Mouse (Mus musculus) cortical plate, adult 2 months (tissue): ENCODE measurements at regions not wholly inside any gene's neighbourhood (a gene's known extent, or its start where the extent isn't known, plus 50 kb on each side); places are given as distances from the start of the nearest gene placed in this dataset.

Source experiments
- H3K27ac ChIP-seq: fragments of 200-500 bp; 2 replicates; pipeline ENCODE4 v1.5.1; 2012; ENCODE audit warnings: low read length, control low read depth, inconsistent platforms; ENCODE audit not compliant: insufficient read depth
- H3K4me1 ChIP-seq: fragments of 200-500 bp; 2 replicates; pipeline ENCODE4 v1.6.1; 2011; ENCODE audit warnings: low read length; ENCODE audit not compliant: control insufficient read depth, insufficient read depth
- H3K4me3 ChIP-seq: fragments of 200-500 bp; 2 replicates; pipeline ENCODE4 v1.5.1; 2011; ENCODE audit warnings: mild to moderate bottlenecking, low read length, control low read depth; ENCODE audit not compliant: insufficient read depth
- CTCF ChIP-seq: fragments of 200-500 bp; IDR thresholded peaks from 2 replicates; pipeline ENCODE4 v1.5.1; 2011; ENCODE audit warnings: mild to moderate bottlenecking, control low read depth, low read length; ENCODE audit not compliant: insufficient read depth; ENCODE audit errors: extremely low read depth
- POLR2A ChIP-seq: fragments of 200-500 bp; IDR thresholded peaks from 2 replicates; pipeline ENCODE4 v1.6.1; 2011; ENCODE audit warnings: mild to moderate bottlenecking, low read length, control low read depth; ENCODE audit not compliant: insufficient read depth; ENCODE audit errors: extremely low read depth

GRCm38 (mm10) chr16:25087741-25088648 lies 198.6 kb upstream of the Tprg start:
- H3K4me3 ChIP-seq: no peak overlapping the region
- TF ChIP-seq CTCF (no peak), POLR2A (no peak)
- H3K4me1 ChIP-seq: no peaks in the 10 kb centered on the region
- no peak overlapping the region for H3K27ac ChIP-seq

DNA sequence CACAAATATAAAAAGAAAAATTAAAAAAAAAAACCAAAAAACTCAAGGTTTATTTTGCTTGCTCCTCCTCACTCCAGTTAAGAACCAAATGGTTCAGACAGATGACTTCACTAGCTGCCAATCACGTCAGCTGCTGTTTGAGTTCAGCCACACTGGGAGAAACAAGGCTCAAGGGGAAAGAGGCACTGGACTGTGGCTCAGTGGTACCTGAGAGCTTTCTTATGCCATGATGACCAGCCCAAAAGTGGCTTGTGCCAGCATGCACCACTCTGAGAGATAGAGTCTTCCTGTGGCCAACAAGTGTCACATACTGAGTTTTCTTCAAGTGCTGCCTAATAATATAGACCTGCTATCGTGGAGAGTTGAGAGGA lies 198.0 kb upstream of the Tprg start:
- no peak for TF ChIP-seq CTCF
- TF ChIP-seq POLR2A: no peak

DNA sequence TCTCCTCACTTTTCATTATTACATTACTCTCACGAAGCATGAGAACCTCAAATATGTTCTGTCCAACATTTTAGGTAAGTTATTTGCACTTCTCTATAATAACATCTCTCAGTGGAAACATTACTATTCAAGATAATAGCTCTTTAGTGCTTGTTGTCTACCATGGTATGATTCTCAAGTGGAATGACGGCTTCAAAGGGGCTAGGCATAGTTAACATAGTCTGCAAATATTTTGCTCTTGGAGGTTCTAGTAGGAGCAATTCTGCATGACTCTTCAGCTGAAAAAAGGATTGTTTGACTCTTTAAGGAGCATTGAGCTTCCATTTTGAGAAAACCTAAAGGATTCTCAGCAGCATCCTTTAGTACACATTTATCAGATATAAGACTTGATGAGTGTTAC lies 182.5 kb upstream of the Tprg start:
- H3K4me1 ChIP-seq: no peaks in the 10 kb centered on the region
- no peak overlapping the region for H3K4me3 ChIP-seq
- no peak overlapping the region for H3K27ac ChIP-seq
- TF ChIP-seq POLR2A: no peak
- TF ChIP-seq CTCF: no peak

More for the DNA sequence above, 198.0 kb upstream of the Tprg start:
- Histone ChIP-seq H3K4me3 (no peak overlapping the region), H3K27ac (no peak overlapping the region), H3K4me1 (no peaks in the 10 kb centered on the region)

DNA sequence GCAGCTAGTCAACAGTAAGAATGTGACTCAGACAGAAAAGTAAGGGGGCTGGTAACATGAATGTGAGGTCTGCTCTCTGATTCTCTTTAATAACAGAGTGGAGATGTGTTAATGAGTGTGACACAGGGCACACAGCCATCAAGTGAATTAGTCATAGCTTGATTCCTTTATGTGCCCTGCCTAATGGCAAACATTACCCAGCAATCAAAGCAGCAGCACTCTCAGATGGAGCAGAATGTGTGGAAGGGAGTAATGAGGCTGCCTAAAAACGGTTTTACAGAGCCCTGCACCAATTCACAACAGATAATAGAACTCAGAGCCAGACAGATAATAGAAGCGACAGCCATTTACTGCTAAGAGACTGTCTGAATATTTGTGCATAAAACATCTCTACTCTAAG lies 182.0 kb upstream of the Tprg start:
- Histone ChIP-seq H3K4me3 (no peak overlapping the region), H3K27ac (no peak overlapping the region), H3K4me1 (no peaks in the 10 kb centered on the region)
- no peak for TF ChIP-seq POLR2A

DNA sequence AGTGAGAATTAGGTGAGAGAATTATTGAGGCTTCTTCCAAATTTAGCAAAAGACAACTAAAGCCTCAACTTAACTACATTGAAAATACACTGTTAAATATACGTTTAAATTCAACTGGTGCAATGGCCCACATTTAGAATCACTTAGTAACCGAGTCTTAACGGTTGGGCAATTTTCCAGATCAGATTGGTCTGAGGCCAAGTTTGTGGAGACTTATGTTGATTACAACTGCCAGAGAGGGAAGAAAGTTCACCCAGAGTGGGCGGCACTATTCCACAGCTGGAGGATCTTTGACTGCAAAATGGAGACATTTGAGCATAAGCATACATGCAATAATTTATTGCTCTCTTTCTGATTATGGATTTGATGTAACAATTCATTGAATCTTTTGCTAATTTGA lies 146.5 kb upstream of the Tprg start:
- Histone ChIP-seq H3K4me3 (no peak overlapping the region), H3K4me1 (no peaks in the 10 kb centered on the region), H3K27ac (no peak overlapping the region)
- TF ChIP-seq CTCF: no peak
- TF ChIP-seq POLR2A: no peak

GRCm38 (mm10) chr16:25147486-25147885 lies 139.1 kb upstream of the Tprg start:
- Histone ChIP-seq H3K4me3 (no peak overlapping the region), H3K27ac (no peak overlapping the region), H3K4me1 (no peaks in the 10 kb centered on the region)
- TF ChIP-seq POLR2A: no peak
- TF ChIP-seq CTCF: no peak

- Histone ChIP-seq H3K4me3 (no peak overlapping the region), H3K4me1 (no peaks in the 10 kb centered on the region), H3K27ac (no peak overlapping the region)
- TF ChIP-seq CTCF (no peak), POLR2A (no peak)
Observed at GRCm38 (mm10) chr16:25149186-25149585, 137.4 kb upstream of the Tprg start.

DNA sequence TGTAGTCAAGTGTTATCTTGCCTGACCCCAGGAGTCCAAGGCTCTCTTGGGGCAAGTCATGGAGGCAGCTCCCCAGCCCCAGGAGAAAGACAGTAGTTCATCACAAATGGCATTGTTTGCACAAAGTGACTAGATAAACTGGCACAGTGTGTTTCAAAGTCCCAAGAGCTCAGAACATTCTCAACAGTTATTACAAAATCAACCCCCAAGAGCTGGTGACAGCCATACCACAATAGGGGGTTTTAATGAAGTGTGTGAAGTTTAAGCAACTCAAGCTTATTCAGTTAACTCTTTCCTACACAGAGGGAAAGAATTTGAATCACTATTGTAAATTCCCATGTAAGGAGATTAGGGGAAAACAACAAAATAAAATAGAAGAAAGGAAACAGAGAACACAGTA lies 109.7 kb upstream of the Tprg start:
- no peak overlapping the region for H3K4me3 ChIP-seq
- no peak overlapping the region for H3K27ac ChIP-seq
- TF ChIP-seq CTCF (no peak), POLR2A (no peak)
- no peaks in the 10 kb centered on the region for H3K4me1 ChIP-seq

DNA sequence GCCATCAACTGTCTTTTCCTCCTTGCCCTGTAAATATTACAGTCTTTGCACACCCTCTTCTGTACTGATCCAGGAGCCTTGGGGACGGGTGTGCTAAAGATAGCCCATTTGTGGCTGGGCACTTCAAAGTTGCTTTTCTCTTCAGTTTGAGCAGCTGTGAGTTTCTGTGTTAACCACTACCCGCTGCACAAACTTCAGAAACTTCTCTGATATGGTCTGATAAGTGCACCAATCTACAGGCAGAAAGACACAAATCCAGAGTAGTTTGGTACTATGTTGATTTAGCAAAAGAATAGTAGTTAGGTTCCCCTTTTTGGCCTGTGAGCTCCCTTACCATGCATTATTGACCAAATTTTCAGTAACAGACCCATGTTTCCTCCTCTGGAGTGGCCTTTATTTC lies 108.6 kb upstream of the Tprg start:
- TF ChIP-seq CTCF (no peak), POLR2A (no peak)
- Histone ChIP-seq H3K27ac (no peak overlapping the region), H3K4me1 (no peaks in the 10 kb centered on the region), H3K4me3 (no peak overlapping the region)

- Histone ChIP-seq H3K27ac (no peak overlapping the region), H3K4me1 (no peaks in the 10 kb centered on the region), H3K4me3 (no peak overlapping the region)
- TF ChIP-seq POLR2A (no peak), CTCF (no peak)
Observed at GRCm38 (mm10) chr16:25181939-25182338, 104.7 kb upstream of the Tprg start.

DNA sequence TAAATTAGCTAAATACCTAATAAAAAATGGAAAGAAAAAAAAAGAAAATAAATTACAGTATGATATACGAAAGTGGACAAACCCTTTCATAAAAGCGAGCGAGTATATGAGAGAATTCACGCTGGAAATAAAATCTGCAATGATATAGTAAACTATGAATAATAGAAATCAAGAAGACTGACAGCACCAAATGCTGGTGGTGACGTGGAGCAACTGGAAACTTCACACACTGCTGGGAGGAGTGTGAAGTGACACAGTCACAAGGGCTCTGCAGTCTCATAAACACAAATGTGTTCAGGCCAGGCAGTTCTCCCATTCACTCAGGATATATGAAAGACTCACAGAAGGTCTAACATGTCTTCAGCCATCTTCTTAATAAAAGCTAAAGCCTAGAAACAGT lies 89.5 kb upstream of the Tprg start:
- Histone ChIP-seq H3K4me1 (no peaks in the 10 kb centered on the region), H3K4me3 (no peak overlapping the region), H3K27ac (no peak overlapping the region)
- no peak for TF ChIP-seq POLR2A
- no peak for TF ChIP-seq CTCF

- no peak overlapping the region for H3K27ac ChIP-seq
- no peak for TF ChIP-seq CTCF
- TF ChIP-seq POLR2A: no peak
- H3K4me3 ChIP-seq: no peak overlapping the region
- no peaks in the 10 kb centered on the region for H3K4me1 ChIP-seq
Observed at GRCm38 (mm10) chr16:25198844-25199243, 87.8 kb upstream of the Tprg start.
